Mouse (Mus musculus): ENCODE measurements at regions not wholly inside any gene's neighbourhood (a gene's known extent, or its start where the extent isn't known, plus 50 kb on each side); places are given as distances from the start of the nearest gene placed in this dataset.

GRCm38 (mm10) chr1:61050346-61050745 lies 72.6 kb downstream of the Icos start:
- no peak for DNase-seq

GRCm38 (mm10) chr1:61053676-61054075 lies 75.9 kb downstream of the Icos start:
- no peak for DNase-seq

- no peak for DNase-seq
Observed at GRCm38 (mm10) chr1:61054391-61054790, 76.7 kb downstream of the Icos start.

GRCm38 (mm10) chr1:61055176-61055575 lies 77.4 kb downstream of the Icos start:
- peak; percentile 14 for DNase-seq

GRCm38 (mm10) chr1:61059910-61060536 lies 82.3 kb downstream of the Icos start:
- DNase-seq: no peak

GRCm38 (mm10) chr1:61061892-61062460 lies 84.2 kb downstream of the Icos start:
- no peak for DNase-seq

- DNase-seq: no peak
Observed at GRCm38 (mm10) chr1:61068112-61068511, 90.4 kb downstream of the Icos start.

- DNase-seq: no peak
Observed at GRCm38 (mm10) chr1:61074127-61074526, 96.4 kb downstream of the Icos start.

- no peak for DNase-seq
Observed at GRCm38 (mm10) chr1:61075335-61075734, 97.6 kb downstream of the Icos start.

GRCm38 (mm10) chr1:61084732-61085131 lies 107.0 kb downstream of the Icos start:
- no peak for DNase-seq

GRCm38 (mm10) chr1:61086811-61087210 lies 109.1 kb downstream of the Icos start:
- no peak for DNase-seq

GRCm38 (mm10) chr1:61090801-61091200 lies 113.1 kb downstream of the Icos start:
- DNase-seq: no peak

- DNase-seq: no peak
Observed at GRCm38 (mm10) chr1:61095481-61096165, 117.9 kb downstream of the Icos start.

GRCm38 (mm10) chr1:61099341-61099740 lies 121.6 kb downstream of the Icos start:
- no peak for DNase-seq

- no peak for DNase-seq
Observed at GRCm38 (mm10) chr1:61101679-61102078, 124.0 kb downstream of the Icos start.

- no peak for DNase-seq
Observed at GRCm38 (mm10) chr1:61102346-61102745, 124.6 kb downstream of the Icos start.

GRCm38 (mm10) chr1:61103581-61103980 lies 125.9 kb downstream of the Icos start:
- DNase-seq: no peak

GRCm38 (mm10) chr1:61111731-61112309 lies 134.1 kb downstream of the Icos start:
- no peak for DNase-seq

- no peak for DNase-seq
Observed at GRCm38 (mm10) chr1:61117535-61117934, 139.8 kb downstream of the Icos start.

- no peak for DNase-seq
Observed at GRCm38 (mm10) chr1:61118071-61118470, 140.3 kb downstream of the Icos start.

- no peak for DNase-seq
Observed at GRCm38 (mm10) chr1:61121480-61121879, 143.8 kb downstream of the Icos start.

GRCm38 (mm10) chr1:61125127-61125526 lies 147.4 kb downstream of the Icos start:
- no peak for DNase-seq

GRCm38 (mm10) chr1:61135597-61136545 lies 158.1 kb downstream of the Icos start:
- DNase-seq: no peak
